Mouse (Mus musculus) CH12.LX (cell line): ENCODE results near the gene Tnfaip8l1. TPM values are rescaled to one million over a fixed set of nuclear protein-coding genes. Genes with fewer than 3 reads are reported as not detected.

ENCODE experiments used
- DNase-seq: peaks from one replicate; pipeline ENCODE4 v3.0.0-alpha.2; 2013; ENCODE audit errors: extremely low read depth
- H3K27ac ChIP-seq: 2 replicates; pipeline ENCODE4 v1.5.1; 2012; ENCODE audit warnings: low read depth, mild to moderate bottlenecking, control low read depth, moderate library complexity; ENCODE audit not compliant: insufficient read depth
- H3K27me3 ChIP-seq: replicated peaks from 2 replicates; pipeline ENCODE3; 2012; ENCODE audit warnings: inconsistent platforms
- H3K36me3 ChIP-seq, 2 experiments: replicated peaks in 1 of 2; 2 replicates each; pipeline versions ENCODE3 to v1.6.1; 2012; ENCODE audit warnings: inconsistent platforms in 1 of 2, low read length in 1 of 2, mild to moderate bottlenecking in 1 of 2, mixed read lengths in 1 of 2, moderate library complexity in 1 of 2; ENCODE audit not compliant: control insufficient read depth in 1 of 2, insufficient read depth in 1 of 2
- H3K4me1 ChIP-seq, 2 experiments: 2 replicates each; pipeline ENCODE4 v1.6.1; 2012; ENCODE audit warnings: inconsistent platforms in 1 of 2, moderate library complexity in 1 of 2; ENCODE audit not compliant: insufficient read depth in 2 of 2, control insufficient read depth in 1 of 2
- H3K4me2 ChIP-seq: 2 replicates; pipeline ENCODE4 v1.6.1; 2012; ENCODE audit warnings: low read depth, mild to moderate bottlenecking, control low read depth; ENCODE audit not compliant: poor library complexity, insufficient read depth, severe bottlenecking
- H3K4me3 ChIP-seq, 3 experiments: fragments of 150-350 bp in 1 of 3; sonication (generic) in 1 of 3; replicated peaks in 1 of 3; 2 replicates each; pipeline versions ENCODE3 to v1.5.1; 2011 to 2012; ENCODE audit warnings: low read depth in 2 of 3, low read length in 2 of 3, mild to moderate bottlenecking in 2 of 3, moderate library complexity in 2 of 3, control low read depth in 1 of 3, improper control_type of control experiment in 1 of 3, inconsistent platforms in 1 of 3, mixed read lengths in 1 of 3; ENCODE audit not compliant: poor library complexity in 1 of 3
- H3K79me2 ChIP-seq: replicated peaks from 2 replicates; pipeline ENCODE4 v1.6.1; 2012; ENCODE audit warnings: mild to moderate bottlenecking, moderate library complexity; ENCODE audit not compliant: control insufficient read depth, poor library complexity, insufficient read depth, severe bottlenecking; ENCODE audit errors: extremely low read depth
- H3K9ac ChIP-seq: 2 replicates; pipeline ENCODE4 v1.6.1; 2012; ENCODE audit warnings: low read depth, mild to moderate bottlenecking, control low read depth, moderate library complexity; ENCODE audit not compliant: insufficient read depth
- H3K9me3 ChIP-seq: replicated peaks from 2 replicates; pipeline ENCODE3; 2012; ENCODE audit warnings: low read length, inconsistent platforms, mixed read lengths
- BHLHE40 ChIP-seq: IDR thresholded peaks from 2 replicates; pipeline ENCODE4 v1.6.1; 2011; ENCODE audit warnings: mild to moderate bottlenecking, low read depth, low read length, improper control_type of control experiment
- CHD2 ChIP-seq: IDR thresholded peaks from 2 replicates; pipeline ENCODE4 v1.6.1; 2011; ENCODE audit warnings: low read length, improper control_type of control experiment
- CTCF ChIP-seq, 2 experiments: IDR thresholded peaks in 1 of 2; conservative IDR thresholded peaks in 1 of 2; 2 replicates each; pipeline ENCODE4 v1.5.1; 2011 to 2012; ENCODE audit warnings: low read depth in 2 of 2, low read length in 2 of 2, improper control_type of control experiment in 1 of 2, inconsistent platforms in 1 of 2, mild to moderate bottlenecking in 1 of 2, moderate library complexity in 1 of 2
- EP300 ChIP-seq: IDR thresholded peaks from 2 replicates; pipeline ENCODE4 v1.6.1; 2011; ENCODE audit warnings: low read length, improper control_type of control experiment
- HCFC1 ChIP-seq: IDR thresholded peaks from 2 replicates; pipeline ENCODE4 v1.6.1; 2012; ENCODE audit warnings: low read depth, mild to moderate bottlenecking, inconsistent platforms, low read length, improper control_type of control experiment
- IRF4 ChIP-seq: IDR thresholded peaks from 2 replicates; pipeline ENCODE4 v1.6.1; 2014; ENCODE audit warnings: low read depth, mild to moderate bottlenecking, inconsistent platforms, low read length, improper control_type of control experiment
- JUN ChIP-seq: IDR thresholded peaks from 2 replicates; pipeline ENCODE4 v1.6.1; 2011; ENCODE audit warnings: low read depth, mild to moderate bottlenecking, low read length, improper control_type of control experiment, moderate library complexity; ENCODE audit not compliant: insufficient read depth
- MAFK ChIP-seq: IDR thresholded peaks from 2 replicates; pipeline ENCODE4 v1.6.1; 2011; ENCODE audit warnings: low read length, improper control_type of control experiment; ENCODE audit not compliant: insufficient replicate concordance
- MAZ ChIP-seq: IDR thresholded peaks from 2 replicates; pipeline ENCODE4 v1.6.1; 2012; ENCODE audit warnings: low read depth, mild to moderate bottlenecking, inconsistent platforms, low read length, improper control_type of control experiment, moderate library complexity
- NELFE ChIP-seq: IDR thresholded peaks from 2 replicates; pipeline ENCODE4 v1.6.1; 2011; ENCODE audit warnings: low read depth, low read length, improper control_type of control experiment
- RAD21 ChIP-seq: IDR thresholded peaks from 2 replicates; pipeline ENCODE4 v1.6.1; 2011; ENCODE audit warnings: low read depth, mild to moderate bottlenecking, low read length, improper control_type of control experiment, moderate library complexity
- RCOR1 ChIP-seq: conservative IDR thresholded peaks from 2 replicates; pipeline ENCODE4 v1.6.1; 2012; ENCODE audit warnings: low read depth, mild to moderate bottlenecking, inconsistent platforms, low read length, improper control_type of control experiment
- SMC3 ChIP-seq: IDR thresholded peaks from 2 replicates; pipeline ENCODE4 v1.6.1; 2011; ENCODE audit warnings: low read depth, low read length, improper control_type of control experiment
- ZC3H11A ChIP-seq: IDR thresholded peaks from 2 replicates; pipeline ENCODE4 v1.6.1; 2012; ENCODE audit warnings: low read depth, mild to moderate bottlenecking, inconsistent platforms, low read length, improper control_type of control experiment
- dilution Hi-C: fragments of 300-500 bp; cut with MboI; formaldehyde crosslinking; loops from 2 replicates; pipeline ENCODE4 v1.14.3; 2020; ENCODE audit warnings: low sequenced_read_pairs; ENCODE audit not compliant: extremely low pct_unique_long_range_greater_than_20kb, extremely low pct_ligation_motif_present
- in situ Hi-C: fragments of 300-500 bp; cut with MboI; formaldehyde crosslinking; loops from 3 replicates; pipeline ENCODE4 v1.14.3; 2019; ENCODE audit warnings: low sequenced_read_pairs, low pct_ligation_motif_present, low pct_unique_long_range_greater_than_20kb, mixed read lengths
- polyA plus RNA-seq: library from polyadenylated mRNA; unstranded; fragments of >175 nt; gene quantifications from 2 replicates; pipeline ENCODE4 v1.2.1, GENCODE M21; 2012; ENCODE audit warnings: low read depth; ENCODE audit not compliant: insufficient read length
- total RNA-seq, 2 experiments: library from RNA; depleted of rRNA; stranded (reverse); fragments of 300-350 nt in 1 of 2; fragments of >200 nt in 1 of 2; gene quantifications; 2 replicates each; pipeline ENCODE4 v1.2.3; 2012 to 2014

Tnfaip8l1 gene
- total and polyA plus RNA-seq, 3 experiments, result 1.9 to 2.4 (median 2.0) TPM

DNA sequence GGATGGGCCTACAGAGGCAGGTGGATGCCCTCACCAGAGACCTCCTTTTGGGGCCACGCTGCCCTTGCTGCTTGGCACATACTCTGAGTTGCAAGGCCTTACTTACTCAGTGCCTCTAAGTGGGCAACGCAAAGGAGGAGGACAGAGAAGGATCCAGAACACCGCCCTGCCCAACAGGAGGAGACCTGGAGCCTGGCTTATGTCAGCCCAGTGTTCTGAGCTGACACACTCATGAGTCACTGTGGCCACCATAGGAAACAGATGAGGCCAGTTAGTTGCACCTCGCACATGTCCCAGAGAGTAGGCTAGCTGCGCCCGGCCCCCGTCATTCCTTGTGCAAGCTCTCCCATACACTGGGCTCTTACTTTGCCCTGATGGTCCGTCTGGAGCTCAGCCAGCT is 40.2 kb downstream of the Tnfaip8l1 start:
- dilution Hi-C loops (no loop called here), in situ Hi-C loops (loop anchor here (5.0 kb wide), 1 partner anchor 55 kb away; the partner anchor contains the start of gene Fem1a)
- Histone ChIP-seq H3K27me3 (no peaks in the 10 kb centered on the region), H3K4me1 (no peaks in the 10 kb centered on the region), H3K9ac (no peak overlapping the region), H3K36me3 (peaks cover 86 to 90% of the 10 kb centered on the region in 2 experiments), H3K4me3 (no peak overlapping the region), H3K27ac (no peak overlapping the region), H3K9me3 (peaks cover 2% of the 10 kb centered on the region), H3K4me2 (no peak overlapping the region), H3K79me2 (no peaks in the 10 kb centered on the region)
- TF ChIP-seq IRF4, result no peak
- TF ChIP-seq MAFK, result no peak
- TF ChIP-seq BHLHE40, result no peak
- TF ChIP-seq MAZ, result no peak
- no peak for TF ChIP-seq NELFE
- no peak for DNase-seq

DNA sequence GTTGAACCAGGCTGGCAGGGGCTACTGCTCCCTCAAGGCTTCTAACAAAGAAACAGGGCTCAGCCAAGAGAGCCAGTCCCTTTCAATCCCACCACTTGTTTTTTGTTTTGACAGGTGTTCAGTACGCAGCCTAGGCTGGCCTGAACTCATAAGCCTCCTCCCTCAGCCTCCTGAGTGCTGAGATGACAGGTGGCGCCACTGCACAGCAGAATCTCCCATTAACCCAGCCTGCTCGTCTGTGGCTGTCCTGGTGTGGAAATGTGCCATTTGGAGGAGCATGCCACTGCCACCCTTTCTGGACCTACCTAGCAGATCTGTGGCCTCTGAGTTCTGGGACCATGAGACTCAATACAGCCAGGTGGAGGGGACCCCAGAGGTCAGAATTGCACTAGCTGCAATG is 41.5 kb downstream of the Tnfaip8l1 start:
- H3K4me2 ChIP-seq, result no peak overlapping the region
- dilution Hi-C loops, result no loop called here
- peaks cover 86 to 90% of the 10 kb centered on the region in 2 experiments for H3K36me3 ChIP-seq
- no peak overlapping the region for H3K9ac ChIP-seq
- H3K4me3 ChIP-seq, result no peak overlapping the region
- TF ChIP-seq RAD21 (peak; percentile 30), SMC3 (peak; percentile 27), EP300 (no peak), CTCF (conservative IDR thresholded peaks at IDR 0.05 in 1 of 2, IDR thresholded peaks at IDR 0.05 in 1 of 2; ENCODE audit: low read depth in 2 of 2, low read length in 2 of 2) (peak in 1 of 2 experiments; percentile 55; a peak in 2 of 4 replicates)
- TF ChIP-seq, all 38 proteins: peak for 3
- DNase-seq, result no peak
- Histone ChIP-seq H3K9me3 (no peaks in the 10 kb centered on the region), H3K4me1 (no peaks in the 10 kb centered on the region), H3K79me2 (no peaks in the 10 kb centered on the region), H3K27me3 (no peaks in the 10 kb centered on the region), H3K27ac (no peak overlapping the region)
- in situ Hi-C loops, result loop anchor here (5.0 kb wide), 1 partner anchor 54 kb away; the partner anchor contains the start of gene Fem1a

DNA sequence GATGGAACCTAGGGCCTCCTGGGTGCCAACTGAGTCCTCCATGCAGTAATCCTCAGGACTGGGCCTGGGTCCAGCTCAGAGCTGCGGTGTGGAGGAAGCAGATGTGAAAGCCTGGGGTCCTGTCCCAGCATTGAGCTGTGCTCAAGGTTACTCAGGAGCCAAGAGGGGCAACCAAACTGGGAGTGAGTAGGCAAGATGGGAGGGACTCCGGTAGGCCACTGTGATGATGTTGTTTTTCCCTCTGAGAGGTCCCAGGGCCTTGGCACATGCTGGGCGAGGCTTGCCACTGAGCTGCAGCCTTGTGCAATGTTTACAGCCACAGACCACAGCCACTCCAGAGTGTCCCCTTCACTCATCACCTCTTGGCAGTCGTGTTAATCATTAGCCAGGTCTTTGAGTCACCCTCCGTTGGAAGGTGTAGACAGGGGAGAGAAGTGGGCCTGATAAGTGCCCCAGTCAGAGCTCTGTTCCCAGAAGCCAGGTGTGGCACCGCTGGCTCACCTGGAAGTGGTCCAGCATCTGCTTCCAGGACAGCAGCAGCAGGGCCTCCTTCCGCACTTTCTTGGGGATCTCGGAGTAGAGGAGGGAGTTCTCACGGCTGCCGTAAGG is 44.1 kb downstream of the Tnfaip8l1 start:
- H3K4me3 ChIP-seq, result no peak overlapping the region
- in situ Hi-C loops, result no loop called here
- H3K4me1 ChIP-seq, result no peaks in the 10 kb centered on the region
- peaks cover 96 to 98% of the 10 kb centered on the region in 2 experiments for H3K36me3 ChIP-seq
- no peak overlapping the region for H3K9ac ChIP-seq
- H3K4me2 ChIP-seq, result no peak overlapping the region
- H3K9me3 ChIP-seq, result no peaks in the 10 kb centered on the region
- no peak for DNase-seq
- no peak for TF ChIP-seq ZC3H11A
- no peak for TF ChIP-seq JUN
- TF ChIP-seq CTCF (conservative IDR thresholded peaks at IDR 0.05 in 1 of 2, IDR thresholded peaks at IDR 0.05 in 1 of 2; ENCODE audit: low read depth in 2 of 2, low read length in 2 of 2), result no peak
- no peak for TF ChIP-seq CHD2
- TF ChIP-seq HCFC1, result no peak
- no peak for TF ChIP-seq RCOR1
- TF ChIP-seq, all 38 proteins: peak for 0
- H3K79me2 ChIP-seq, result no peaks in the 10 kb centered on the region
- H3K27ac ChIP-seq, result no peak overlapping the region
- H3K27me3 ChIP-seq, result no peaks in the 10 kb centered on the region
- dilution Hi-C loops, result no loop called here
